Mouse (Mus musculus): ENCODE measurements at regions not wholly inside any gene's neighbourhood (a gene's known extent, or its start where the extent isn't known, plus 50 kb on each side); places are given as distances from the start of the nearest gene placed in this dataset.

GRCm38 (mm10) chr1:91740661-91741060 is 60.6 kb upstream of the Twist2 start:
- DNase-seq (ENCODE audit: low spot score): no peak

GRCm38 (mm10) chr1:91742031-91742430 is 59.2 kb upstream of the Twist2 start:
- no peak for DNase-seq (ENCODE audit: low spot score)

DNA sequence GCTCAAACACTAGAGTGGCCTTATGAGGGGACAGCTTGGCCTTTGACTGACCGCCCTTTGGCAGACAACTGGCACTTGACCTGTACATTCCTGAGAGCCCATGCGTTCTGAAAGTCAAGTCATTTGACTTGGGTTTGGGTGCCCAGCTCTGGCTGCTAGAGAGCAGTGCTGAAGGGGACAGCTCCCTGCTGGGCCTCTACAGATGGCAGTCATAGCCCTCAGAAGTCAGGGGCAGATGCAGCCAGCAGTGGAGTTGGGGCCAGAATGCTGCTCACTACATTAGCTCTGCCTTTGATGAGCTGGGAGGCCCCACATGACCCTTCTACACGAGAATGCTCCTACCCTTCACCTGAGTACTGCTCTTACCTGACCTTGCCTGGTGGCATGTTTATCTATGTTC is 58.3 kb upstream of the Twist2 start:
- no peak for DNase-seq (ENCODE audit: low spot score)

DNA sequence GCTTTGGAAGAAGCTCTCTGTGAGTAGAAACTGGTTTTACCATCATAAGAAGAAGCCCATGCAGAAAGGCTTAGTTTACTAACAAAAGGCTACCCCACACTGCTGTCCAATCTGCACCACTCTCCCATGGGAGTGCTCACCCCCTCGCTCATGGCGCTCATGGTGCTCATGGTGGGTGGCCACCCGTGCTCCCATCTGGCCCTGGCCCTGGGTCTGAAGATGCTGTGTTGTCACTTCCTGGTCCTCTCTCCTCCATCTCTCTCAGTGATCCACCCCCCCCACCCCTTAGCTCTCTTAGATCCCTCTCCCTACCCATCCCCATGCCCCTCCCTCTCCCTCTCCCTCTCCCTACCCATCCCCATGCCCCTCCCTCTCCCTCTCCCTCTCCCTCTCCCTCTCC is 57.2 kb upstream of the Twist2 start:
- no peak for DNase-seq (ENCODE audit: low spot score)

- no peak for DNase-seq (ENCODE audit: low spot score)
Observed at GRCm38 (mm10) chr1:91744701-91745100, 56.6 kb upstream of the Twist2 start.

DNA sequence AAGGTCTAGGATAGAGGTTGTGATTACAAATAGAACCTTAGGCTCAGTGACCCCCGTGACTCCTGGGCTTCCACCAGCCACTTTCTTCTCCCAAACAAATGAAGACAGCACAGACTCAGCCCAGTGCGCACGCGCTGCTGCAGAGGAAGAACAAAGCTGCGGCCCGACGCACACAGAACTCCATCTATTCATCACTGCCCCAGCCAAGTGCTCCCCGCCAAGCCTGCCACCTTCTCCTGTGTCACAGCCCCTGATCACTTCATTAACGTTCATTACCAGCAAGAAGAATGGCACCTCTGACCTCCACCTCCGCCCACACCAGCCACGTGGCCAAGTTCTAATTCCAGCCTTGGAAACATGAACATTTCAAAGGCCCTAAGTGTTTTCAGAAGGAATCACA is 53.7 kb upstream of the Twist2 start:
- no peak for DNase-seq (ENCODE audit: low spot score)
